Mouse (Mus musculus) bone marrow, adult 2 months (tissue): ENCODE results near the gene Igsf9.

ENCODE experiments used
- CTCF ChIP-seq: fragments of 200-500 bp; IDR thresholded peaks from 2 replicates; pipeline ENCODE4 v1.5.1; 2011; ENCODE audit warnings: low read length, control low read depth; ENCODE audit not compliant: control insufficient read depth, insufficient read depth
- POLR2A ChIP-seq: fragments of 200-500 bp; IDR thresholded peaks from 2 replicates; pipeline ENCODE4 v1.6.1; 2011; ENCODE audit warnings: low read depth, mild to moderate bottlenecking, control low read depth, low read length, borderline replicate concordance; ENCODE audit not compliant: control insufficient read depth

- peak; percentile 34; the same call in 1 of the 2 replicates for TF ChIP-seq CTCF
- TF ChIP-seq POLR2A = no peak
Observed at GRCm38 (mm10) chr1:172525027-172525764, 43.6 kb downstream of the Igsf9 start.
